Mouse (Mus musculus): Measurements from ENCODE around the gene Fsd1. TPM values are rescaled to one million over a fixed set of nuclear protein-coding genes. Genes with fewer than 3 reads are reported as not detected.

Gene Fsd1
- not detected for polyA plus RNA-seq (2014; fragmentation: Illumina TruSeq; extraction: RNeasy Lipid Tissue Mini Kit (QIAGEN cat#74804); ENCODE audit: low read depth, low replicate concordance)

GRCm38 (mm10) chr17:55986030-55986961 is at the start of gene Fsd1:
Fsd1 (plus strand) TSS chr17:55986509.

GRCm38 (mm10) chr17:55949400-55949799 is 36.9 kb upstream of the Fsd1 start, which contains the start of gene Zfp119b:
Zfp119b (minus strand) TSS chr17:55949500.

GRCm38 (mm10) chr17:55952447-55953027 is 33.8 kb upstream of the Fsd1 start, which contains the start of gene Ebi3:
Ebi3 (plus strand) TSS chr17:55952640.

GRCm38 (mm10) chr17:55958918-55959728 is 27.2 kb upstream of the Fsd1 start, which contains the start of gene Yju2:
Yju2 (plus strand) TSS chr17:55959099.

GRCm38 (mm10) chr17:55969966-55970891 is 16.1 kb upstream of the Fsd1 start, which contains the start of gene Shd:
Shd (plus strand) TSS chr17:55970467.

GRCm38 (mm10) chr17:56005415-56006061 is 19.2 kb downstream of the Fsd1 start, which contains the start of the genes Stap2 and Mpnd:
Stap2 (minus strand) TSS chr17:56005584.
Mpnd (plus strand) TSS chr17:56005711.

GRCm38 (mm10) chr17:56036176-56036900 is 50.0 kb downstream of the Fsd1 start, which contains the start of gene Sh3gl1:
Sh3gl1 (minus strand) TSS chr17:56036635.

GRCm38 (mm10) chr17:56040030-56040856 is 53.9 kb downstream of the Fsd1 start, which contains the start of gene Chaf1a:
Chaf1a (plus strand) TSS chr17:56040439.

Other genes with a start within 250 kb of the Fsd1 start
- 0.12 TPM for gene Adgre4, start 236.5 kb upstream of the Fsd1 start, polyA plus RNA-seq (2014; fragmentation: Illumina TruSeq; extraction: RNeasy Lipid Tissue Mini Kit (QIAGEN cat#74804); ENCODE audit: low read depth, low replicate concordance)
- gene Zfp119a, start 107.6 kb upstream of the Fsd1 start, polyA plus RNA-seq (2014; fragmentation: Illumina TruSeq; extraction: RNeasy Lipid Tissue Mini Kit (QIAGEN cat#74804); ENCODE audit: low read depth, low replicate concordance): 23.5 TPM
- 38.6 TPM for gene Zfp959, start 94.4 kb upstream of the Fsd1 start, polyA plus RNA-seq (2014; fragmentation: Illumina TruSeq; extraction: RNeasy Lipid Tissue Mini Kit (QIAGEN cat#74804); ENCODE audit: low read depth, low replicate concordance)
- gene Zfp119b, start 37.0 kb upstream of the Fsd1 start, polyA plus RNA-seq (2014; fragmentation: Illumina TruSeq; extraction: RNeasy Lipid Tissue Mini Kit (QIAGEN cat#74804); ENCODE audit: low read depth, low replicate concordance): 22.8 TPM
- gene Ebi3, start 33.9 kb upstream of the Fsd1 start, polyA plus RNA-seq (2014; fragmentation: Illumina TruSeq; extraction: RNeasy Lipid Tissue Mini Kit (QIAGEN cat#74804); ENCODE audit: low read depth, low replicate concordance): not detected
- 0.57 TPM for gene Yju2, start 27.4 kb upstream of the Fsd1 start, polyA plus RNA-seq (2014; fragmentation: Illumina TruSeq; extraction: RNeasy Lipid Tissue Mini Kit (QIAGEN cat#74804); ENCODE audit: low read depth, low replicate concordance)
- gene Shd, start 16.0 kb upstream of the Fsd1 start, polyA plus RNA-seq (2014; fragmentation: Illumina TruSeq; extraction: RNeasy Lipid Tissue Mini Kit (QIAGEN cat#74804); ENCODE audit: low read depth, low replicate concordance): not detected
- 1.2 TPM for gene Stap2, start 19.1 kb downstream of the Fsd1 start, polyA plus RNA-seq (2014; fragmentation: Illumina TruSeq; extraction: RNeasy Lipid Tissue Mini Kit (QIAGEN cat#74804); ENCODE audit: low read depth, low replicate concordance)
- gene Mpnd, start 19.2 kb downstream of the Fsd1 start, polyA plus RNA-seq (2014; fragmentation: Illumina TruSeq; extraction: RNeasy Lipid Tissue Mini Kit (QIAGEN cat#74804); ENCODE audit: low read depth, low replicate concordance): 0.44 TPM
- 0.32 TPM for gene Sh3gl1, start 50.1 kb downstream of the Fsd1 start, polyA plus RNA-seq (2014; fragmentation: Illumina TruSeq; extraction: RNeasy Lipid Tissue Mini Kit (QIAGEN cat#74804); ENCODE audit: low read depth, low replicate concordance)
- gene Chaf1a, start 53.9 kb downstream of the Fsd1 start, polyA plus RNA-seq (2014; fragmentation: Illumina TruSeq; extraction: RNeasy Lipid Tissue Mini Kit (QIAGEN cat#74804); ENCODE audit: low read depth, low replicate concordance): 0.20 TPM
- gene Ubxn6, start 88.5 kb downstream of the Fsd1 start, polyA plus RNA-seq (2014; fragmentation: Illumina TruSeq; extraction: RNeasy Lipid Tissue Mini Kit (QIAGEN cat#74804); ENCODE audit: low read depth, low replicate concordance): 14.1 TPM
- gene Hdgfl2, start 93.1 kb downstream of the Fsd1 start, polyA plus RNA-seq (2014; fragmentation: Illumina TruSeq; extraction: RNeasy Lipid Tissue Mini Kit (QIAGEN cat#74804); ENCODE audit: low read depth, low replicate concordance): 1.5 TPM
- gene Plin4, start 123.3 kb downstream of the Fsd1 start, polyA plus RNA-seq (2014; fragmentation: Illumina TruSeq; extraction: RNeasy Lipid Tissue Mini Kit (QIAGEN cat#74804); ENCODE audit: low read depth, low replicate concordance): 0.20 TPM
- gene Plin5, start 131.1 kb downstream of the Fsd1 start, polyA plus RNA-seq (2014; fragmentation: Illumina TruSeq; extraction: RNeasy Lipid Tissue Mini Kit (QIAGEN cat#74804); ENCODE audit: low read depth, low replicate concordance): 0.89 TPM
- not detected for gene Lrg1, start 135.5 kb downstream of the Fsd1 start, polyA plus RNA-seq (2014; fragmentation: Illumina TruSeq; extraction: RNeasy Lipid Tissue Mini Kit (QIAGEN cat#74804); ENCODE audit: low read depth, low replicate concordance)
- gene Sema6b, start 153.8 kb downstream of the Fsd1 start, polyA plus RNA-seq (2014; fragmentation: Illumina TruSeq; extraction: RNeasy Lipid Tissue Mini Kit (QIAGEN cat#74804); ENCODE audit: low read depth, low replicate concordance): not detected
- gene Tnfaip8l1, start 176.0 kb downstream of the Fsd1 start, polyA plus RNA-seq (2014; fragmentation: Illumina TruSeq; extraction: RNeasy Lipid Tissue Mini Kit (QIAGEN cat#74804); ENCODE audit: low read depth, low replicate concordance): 0.49 TPM
- 9.2 TPM for gene Mydgf, start 197.4 kb downstream of the Fsd1 start, polyA plus RNA-seq (2014; fragmentation: Illumina TruSeq; extraction: RNeasy Lipid Tissue Mini Kit (QIAGEN cat#74804); ENCODE audit: low read depth, low replicate concordance)
- 0.24 TPM for gene Dpp9, start 232.4 kb downstream of the Fsd1 start, polyA plus RNA-seq (2014; fragmentation: Illumina TruSeq; extraction: RNeasy Lipid Tissue Mini Kit (QIAGEN cat#74804); ENCODE audit: low read depth, low replicate concordance)

Data from kidney, adult 10 weeks (tissue).